Mouse (Mus musculus): ENCODE results near the gene Prpf3.

GRCm38 (mm10) chr3:95902373-95902625 is 46.6 kb upstream of the Prpf3 start:
- TF ChIP-seq CTCF (conservative IDR thresholded peaks at IDR 0.05; ENCODE audit: low read length) (no peak), POU5F1 (IDR thresholded peaks at IDR 0.05; ENCODE audit: borderline replicate concordance, low read length) (no peak), NANOG (IDR thresholded peaks at IDR 0.05; ENCODE audit: borderline replicate concordance, low read length) (no peak)

Measured in E14TG2a.4 (cell line).